Mouse (Mus musculus) thymus, postnatal 10 days (tissue): ENCODE measurements around the gene Zdhhc21.

Experiments used
- DNase-seq, 2 experiments: peaks; one replicate each; pipeline ENCODE4 v3.0.0; 2021; ENCODE audit warnings: low spot score in 2 of 2

The Zdhhc21 gene

DNA sequence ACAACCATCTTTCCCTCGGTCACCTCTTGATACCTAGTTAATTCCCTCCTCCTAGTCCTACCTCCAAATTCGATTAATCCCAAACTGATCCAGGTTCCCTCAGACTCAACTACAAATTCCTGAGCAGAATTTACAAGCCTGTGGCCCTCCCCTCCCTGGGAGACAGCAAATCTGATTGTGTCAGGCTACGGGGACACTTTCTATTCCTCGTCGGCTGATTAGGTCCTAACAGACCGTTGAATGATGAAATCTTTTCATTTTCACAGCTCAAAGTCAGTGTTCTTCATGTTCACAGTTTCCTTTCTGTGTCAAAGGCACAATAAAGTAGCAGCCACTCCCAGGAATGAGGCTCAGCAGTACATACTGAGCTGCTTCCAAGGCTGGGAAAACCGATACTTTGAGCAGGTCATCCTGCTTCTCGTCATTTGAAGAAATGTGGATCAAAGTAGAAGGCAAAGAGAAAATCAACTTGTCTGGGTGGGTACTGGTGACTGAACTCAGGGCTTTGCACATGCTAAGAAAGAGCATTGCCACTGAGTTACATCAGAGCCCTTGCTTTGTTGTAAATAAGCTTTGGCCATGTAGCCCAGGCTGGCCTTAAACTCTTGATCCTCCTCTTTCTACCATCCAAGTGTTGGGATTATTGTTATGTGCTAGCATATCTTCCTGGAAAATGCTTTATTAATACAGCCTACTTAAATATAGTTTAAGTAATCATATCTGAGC, 5.4 kb upstream of the Zdhhc21 start:
- no peak for DNase-seq

DNA sequence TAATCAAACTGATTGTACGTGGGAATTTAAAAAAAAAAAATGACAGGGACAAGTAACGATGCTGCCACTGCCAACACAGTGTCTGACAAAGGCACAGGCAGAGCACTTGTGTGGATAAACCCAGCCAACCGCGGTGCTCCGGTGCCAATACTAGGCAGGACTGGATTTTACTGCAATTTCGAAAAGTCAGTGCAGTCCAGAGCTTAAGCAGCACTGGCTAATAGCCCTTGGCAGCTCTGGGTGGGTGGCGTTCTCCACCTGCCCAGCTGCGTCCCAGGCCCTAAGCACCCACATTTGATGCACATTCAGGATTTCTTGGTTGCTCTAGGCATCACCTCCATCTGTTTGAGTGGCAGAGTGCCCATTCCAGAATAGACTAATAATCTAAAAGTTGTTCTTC, 3.6 kb upstream of the Zdhhc21 start:
- DNase-seq: no peak

GRCm38 (mm10) chr4:82861451-82861850, 1.7 kb upstream of the Zdhhc21 start:
- DNase-seq: no peak

GRCm38 (mm10) chr4:82860566-82860965, 808 bp upstream of the Zdhhc21 start:
- no peak for DNase-seq

GRCm38 (mm10) chr4:82858431-82859010, 1.2 kb downstream of the Zdhhc21 start:
- DNase-seq: no peak

DNA sequence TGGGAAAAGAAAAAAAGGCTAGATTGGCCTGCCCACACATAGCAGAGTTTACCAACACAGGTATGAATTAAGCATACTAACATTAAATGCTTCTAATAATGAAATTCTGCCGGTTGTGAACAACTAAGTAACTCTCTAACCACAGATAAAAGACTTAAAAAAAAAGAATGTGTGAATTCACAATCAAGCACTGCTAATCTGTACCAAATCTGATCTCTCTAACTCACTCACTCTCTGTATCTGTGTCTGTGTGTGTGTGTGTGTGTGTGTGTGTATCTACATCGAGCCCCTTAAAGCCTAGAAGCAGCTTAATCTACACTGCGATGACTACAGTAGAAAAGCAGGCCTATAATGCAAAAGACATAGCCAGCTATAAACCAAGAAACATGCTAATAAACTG, 2.8 kb downstream of the Zdhhc21 start:
- no peak for DNase-seq

DNA sequence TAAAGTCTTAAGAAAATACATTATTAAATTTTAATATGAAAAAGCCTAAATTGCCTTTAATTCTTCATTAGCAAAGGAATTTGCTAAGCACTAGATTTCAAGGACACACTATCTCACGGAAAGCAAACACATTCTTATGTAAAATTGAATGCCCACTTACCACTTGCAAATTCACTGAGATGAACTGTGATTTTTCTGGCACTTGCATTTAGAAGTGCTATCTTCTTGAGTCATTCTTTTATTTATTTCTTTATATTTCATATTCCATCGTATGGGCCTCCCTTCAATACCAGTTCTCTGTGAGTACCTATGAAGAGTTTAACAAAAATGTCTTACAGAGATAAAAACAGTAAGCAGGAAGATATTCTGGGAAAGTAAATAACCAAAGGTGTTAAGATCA, 5.9 kb downstream of the Zdhhc21 start:
- DNase-seq: no peak

DNA sequence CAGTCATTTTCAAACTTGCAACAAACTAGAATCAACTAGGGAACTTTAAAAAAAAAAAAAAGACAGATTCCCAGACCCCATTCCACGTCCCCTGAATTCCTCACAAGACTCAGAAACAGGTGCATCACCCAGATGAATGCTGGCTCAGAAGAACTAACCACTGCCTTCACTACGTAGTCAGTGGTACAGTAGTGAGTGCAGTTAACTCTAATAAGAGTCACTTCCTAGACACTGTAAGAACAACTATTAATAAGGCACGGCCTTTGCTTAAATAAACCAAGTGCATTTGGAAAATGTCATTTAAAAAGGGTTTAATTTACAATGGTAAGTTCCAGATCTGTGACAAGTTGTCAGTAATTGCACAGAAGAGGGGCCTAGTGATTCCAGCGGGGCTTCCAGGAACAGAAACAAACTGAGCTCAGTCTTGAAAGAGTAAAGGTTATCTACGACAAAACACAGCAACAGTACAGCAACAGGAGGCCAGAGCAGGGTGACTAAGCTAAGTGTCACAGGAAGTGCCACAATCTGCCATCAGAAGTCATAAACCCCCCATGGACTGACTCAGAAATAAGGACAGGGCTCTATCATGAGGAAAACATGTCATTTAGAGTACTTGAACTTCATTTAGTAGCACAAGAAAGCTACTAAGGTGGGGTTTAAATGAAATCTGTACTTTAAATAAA, 11.1 kb downstream of the Zdhhc21 start:
- DNase-seq: no peak

GRCm38 (mm10) chr4:82837526-82838240, 22.1 kb downstream of the Zdhhc21 start:
- DNase-seq: no peak

DNA sequence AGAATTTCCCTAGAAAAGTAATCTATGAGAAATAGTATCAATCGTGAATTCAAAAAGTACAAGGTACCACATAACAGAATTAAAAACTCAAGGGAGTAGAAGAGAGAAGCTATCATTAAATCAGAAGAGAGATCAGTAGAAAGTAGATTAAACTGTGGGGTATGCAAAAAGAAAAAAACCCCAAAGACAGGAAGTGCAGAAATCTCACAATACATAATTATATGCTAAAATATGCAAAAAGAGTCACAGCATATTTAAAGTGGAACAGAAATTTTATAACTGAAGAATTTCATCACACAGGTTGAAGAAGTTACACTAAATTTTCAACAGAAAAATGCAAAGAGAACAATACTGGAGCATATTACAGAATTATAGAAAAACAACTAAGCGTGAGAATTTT, 28.6 kb downstream of the Zdhhc21 start:
- DNase-seq: no peak

GRCm38 (mm10) chr4:82829429-82829828, 30.3 kb downstream of the Zdhhc21 start:
- DNase-seq: no peak

- no peak for DNase-seq
These were observed 32.8 kb downstream of the Zdhhc21 start for GRCm38 (mm10) chr4:82827001-82827400.

- no peak for DNase-seq
These were observed 41.9 kb downstream of the Zdhhc21 start for GRCm38 (mm10) chr4:82817833-82818232.

- DNase-seq: no peak
These were observed 43.4 kb downstream of the Zdhhc21 start for GRCm38 (mm10) chr4:82816351-82816750.

GRCm38 (mm10) chr4:82815296-82815695, 44.5 kb downstream of the Zdhhc21 start:
- DNase-seq: no peak

GRCm38 (mm10) chr4:82813356-82813755, 46.4 kb downstream of the Zdhhc21 start:
- no peak for DNase-seq

DNA sequence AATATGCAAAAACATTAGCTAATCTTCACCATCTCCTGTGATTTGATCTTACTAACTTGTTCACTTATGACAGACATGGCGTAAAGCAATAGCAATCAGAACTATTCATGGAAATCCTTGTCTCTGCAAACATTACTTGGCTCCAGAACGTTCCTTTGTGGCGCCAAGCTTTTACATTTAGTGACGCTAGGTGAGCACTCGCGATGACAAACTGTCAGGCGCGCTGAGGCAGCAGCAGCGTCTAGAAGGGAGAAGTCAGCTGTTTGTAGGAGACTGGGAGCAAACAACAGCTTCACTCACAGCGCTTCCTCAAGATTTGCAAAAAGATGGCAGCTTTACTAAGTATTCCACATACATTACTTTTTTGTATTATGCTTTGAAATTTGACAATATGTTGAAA, 51.9 kb downstream of the Zdhhc21 start:
- no peak for DNase-seq

- DNase-seq: no peak
These were observed 53.5 kb downstream of the Zdhhc21 start for GRCm38 (mm10) chr4:82806176-82806757.

DNA sequence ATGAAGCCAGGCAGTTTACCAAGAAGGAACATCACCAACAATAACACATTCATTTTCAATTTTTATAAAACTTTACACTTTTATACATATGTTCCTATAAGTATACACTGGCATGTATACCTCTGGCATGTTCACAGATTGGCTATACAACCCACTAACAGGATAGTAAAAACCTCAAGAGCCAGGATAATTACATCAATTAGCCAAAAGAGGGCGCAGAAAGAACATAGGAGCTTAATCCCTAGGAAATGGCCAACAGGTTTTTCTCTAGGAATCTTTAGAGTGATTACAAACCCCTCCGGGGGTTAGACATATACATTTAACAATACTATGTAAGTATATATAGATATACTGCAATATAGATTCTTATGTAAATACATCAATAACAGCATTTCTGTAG, 55.7 kb downstream of the Zdhhc21 start:
- DNase-seq: no peak

DNA sequence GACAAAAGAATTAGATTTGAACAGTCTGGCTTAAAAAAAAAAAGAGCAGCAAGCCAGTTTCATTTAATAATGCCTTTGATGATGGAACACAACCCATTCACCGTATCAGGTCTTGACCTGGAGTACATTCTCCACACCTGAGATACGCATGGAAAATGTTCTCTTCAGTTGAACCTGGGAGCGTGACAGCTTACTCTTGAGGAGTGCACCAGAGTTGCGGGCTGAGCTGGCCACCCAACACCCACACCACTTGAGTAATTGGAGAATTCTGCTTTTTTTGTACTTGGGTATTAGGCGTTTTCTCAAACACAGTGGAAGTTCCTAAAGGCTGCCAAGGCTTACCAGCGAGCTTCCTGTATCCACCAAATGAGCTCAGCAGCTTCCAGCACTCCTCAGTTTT, 66.2 kb downstream of the Zdhhc21 start:
- no peak for DNase-seq

DNA sequence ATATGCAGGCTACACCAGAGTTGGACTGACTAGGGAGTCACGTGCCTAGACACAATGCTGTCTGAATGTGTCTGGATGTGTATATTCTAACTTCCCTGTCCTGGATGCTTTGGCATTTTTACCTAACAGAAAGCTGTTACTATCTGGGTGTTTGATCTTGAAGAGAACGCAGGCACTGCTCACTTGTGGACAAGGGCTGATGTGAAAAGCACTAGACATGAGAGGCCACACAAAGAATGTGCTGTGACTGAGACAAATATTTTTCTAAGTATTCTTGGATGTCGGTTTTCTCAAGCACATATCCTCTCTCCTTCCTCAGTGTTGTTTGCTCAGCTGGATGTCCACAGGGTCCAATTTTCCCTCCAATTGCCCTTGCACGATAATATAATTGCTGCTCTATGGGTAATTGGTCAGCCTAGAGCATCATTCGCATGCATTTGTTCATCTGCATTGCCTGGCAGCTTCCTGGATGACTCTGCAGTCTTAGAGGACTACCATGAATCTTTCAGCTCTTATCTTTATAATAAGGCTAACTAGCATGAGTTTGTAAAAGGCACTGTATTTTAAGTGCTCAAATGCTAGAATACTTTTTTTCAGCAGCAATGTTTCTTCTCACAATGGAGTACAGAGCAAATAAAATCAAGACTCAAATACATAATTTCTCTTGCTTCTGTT, 66.7 kb downstream of the Zdhhc21 start:
- no peak for DNase-seq
